Mouse (Mus musculus): ENCODE results near the gene Bcl2l10.

DNA sequence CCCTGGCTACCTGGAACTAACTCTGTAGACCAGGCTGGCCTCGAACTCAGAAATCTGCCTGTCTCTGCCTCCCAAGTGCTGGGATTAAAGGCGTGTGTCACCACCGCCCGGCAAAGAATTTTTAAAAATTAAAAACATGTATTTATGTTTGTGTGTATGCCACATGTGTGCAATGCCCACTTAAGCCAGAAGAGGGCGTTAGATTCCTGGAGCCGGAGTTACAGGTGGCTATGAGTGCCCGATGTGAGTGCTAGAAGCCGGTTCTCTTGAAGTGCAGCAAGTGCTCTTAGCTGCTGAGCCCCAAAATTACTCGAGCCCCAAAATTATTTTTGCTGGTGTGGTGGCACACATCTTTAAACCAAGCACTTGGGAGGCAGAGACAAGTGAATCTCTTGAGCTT, 36.2 kb downstream of the Bcl2l10 start:
- TF ChIP-seq MYC (IDR thresholded peaks at IDR 0.05; ENCODE audit: low read depth, low read length) (no peak), CTCF (conservative IDR thresholded peaks at IDR 0.05 in 1 of 2, IDR thresholded peaks at IDR 0.05 in 1 of 2; ENCODE audit: low read depth in 2 of 2, low read length in 2 of 2) (peak; percentile 11 to 45; a peak in 2 of 4 replicates), POLR2A (IDR thresholded peaks at IDR 0.05; ENCODE audit: low read depth, low read length) (no peak), MAX (IDR thresholded peaks at IDR 0.05; ENCODE audit: low read length) (no peak), E2F4 (IDR thresholded peaks at IDR 0.05; ENCODE audit: insufficient replicate concordance, low read depth, low read length) (no peak), CHD1 (IDR thresholded peaks at IDR 0.05; ENCODE audit: low read depth, low read length) (no peak)
